Mouse (Mus musculus) spleen, postnatal 10 days (tissue): ENCODE measurements around the gene Edrf1.

Source experiments
- DNase-seq, 2 experiments: peaks; one replicate each; pipeline ENCODE4 v3.0.0; 2021 to 2022; ENCODE audit warnings: low spot score in 2 of 2

The Edrf1 gene

GRCm38 (mm10) chr7:133637361-133638305 lies at the start of gene Edrf1:
Gene Edrf1, plus strand, starts transcription at chr7:133637543.
- peak; percentile 94 to 98 for DNase-seq

- DNase-seq: no peak
These were observed 45.6 kb upstream of the Edrf1 start for GRCm38 (mm10) chr7:133591750-133592149.

GRCm38 (mm10) chr7:133600558-133600957 lies 36.8 kb upstream of the Edrf1 start:
- no peak for DNase-seq

- no peak for DNase-seq
These were observed 35.3 kb upstream of the Edrf1 start, which contains the start of gene Tex36 for GRCm38 (mm10) chr7:133602058-133602457. Gene Tex36, minus strand, starts transcription at chr7:133602158.

GRCm38 (mm10) chr7:133603156-133603555 lies 34.2 kb upstream of the Edrf1 start:
- no peak for DNase-seq

- no peak for DNase-seq
These were observed 32.8 kb upstream of the Edrf1 start for GRCm38 (mm10) chr7:133604427-133605081.

- no peak for DNase-seq
These were observed 30.0 kb upstream of the Edrf1 start for GRCm38 (mm10) chr7:133607331-133607730.

- DNase-seq: no peak
These were observed 29.3 kb upstream of the Edrf1 start for GRCm38 (mm10) chr7:133607883-133608575.

- DNase-seq: no peak
These were observed 28.6 kb upstream of the Edrf1 start for GRCm38 (mm10) chr7:133608631-133609340.

GRCm38 (mm10) chr7:133609585-133609984 lies 27.8 kb upstream of the Edrf1 start:
- no peak for DNase-seq

- no peak for DNase-seq
These were observed 24.4 kb upstream of the Edrf1 start for GRCm38 (mm10) chr7:133612981-133613380.

GRCm38 (mm10) chr7:133620721-133621120 lies 16.6 kb upstream of the Edrf1 start:
- DNase-seq: no peak

GRCm38 (mm10) chr7:133623226-133623625 lies 14.1 kb upstream of the Edrf1 start:
- no peak for DNase-seq

GRCm38 (mm10) chr7:133627184-133627936 lies 10.0 kb upstream of the Edrf1 start:
- DNase-seq: no peak

GRCm38 (mm10) chr7:133630821-133631220 lies 6.5 kb upstream of the Edrf1 start:
- DNase-seq: no peak

- peak; percentile 44 to 78 for DNase-seq
These were observed 4.9 kb upstream of the Edrf1 start for GRCm38 (mm10) chr7:133632476-133632875.

- no peak for DNase-seq
These were observed 2.3 kb upstream of the Edrf1 start for GRCm38 (mm10) chr7:133634932-133635650.

GRCm38 (mm10) chr7:133636738-133637352 lies 498 bp upstream of the Edrf1 start:
- DNase-seq: peak; percentile 83 to 92

GRCm38 (mm10) chr7:133638306-133638705 lies 963 bp downstream of the Edrf1 start:
- peak in 1 of 2 experiments; percentile 28 for DNase-seq

- no peak for DNase-seq
These were observed 1.5 kb downstream of the Edrf1 start for GRCm38 (mm10) chr7:133638821-133639220.
